Mouse (Mus musculus): ENCODE measurements around the gene Rplp2. TPM values are rescaled to one million over a fixed set of nuclear protein-coding genes. Genes with fewer than 3 reads are reported as not detected.

Rplp2 gene
- polyA plus RNA-seq, 1 experiment, result 2,328 TPM

DNA sequence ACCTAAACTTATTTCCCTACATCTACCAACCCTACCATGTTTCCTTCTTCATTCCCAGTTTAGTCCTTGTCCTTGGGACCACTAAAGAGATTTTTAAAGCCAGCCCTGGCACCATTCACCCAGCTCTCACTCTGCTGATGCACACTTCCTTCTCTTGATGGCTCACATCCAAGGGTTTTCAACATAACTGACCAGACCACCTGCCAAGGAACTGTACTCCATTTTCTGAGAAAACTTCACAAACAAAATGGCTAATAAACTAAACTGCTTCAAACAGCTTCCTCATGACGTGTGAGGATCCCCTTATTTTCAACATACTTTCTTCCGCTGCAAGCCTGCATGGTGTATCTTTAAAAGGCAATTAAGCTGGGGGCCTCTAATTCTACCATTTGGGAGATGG lies 6.5 kb downstream of the Rplp2 start:
- Histone ChIP-seq H3K27me3 (ENCODE audit: control insufficient read depth, insufficient read depth, low read length, poor library complexity, severe bottlenecking) (no peaks in the 10 kb centered on the region), H3K9ac (ENCODE audit: low read depth, poor library complexity, severe bottlenecking) (no peak overlapping the region), H3K9me3 (replicated peaks; ENCODE audit: control insufficient read depth, insufficient read depth, low read length, poor library complexity, severe bottlenecking) (no peaks in the 10 kb centered on the region), H3K27ac (ENCODE audit: insufficient read depth, low read length) (no peak overlapping the region), H3K36me3 (ENCODE audit: control insufficient read depth, insufficient read depth, low read length, poor library complexity, severe bottlenecking) (peaks cover 34% of the 10 kb centered on the region), H3K4me1 (ENCODE audit: control insufficient read depth, insufficient read depth, low read length) (peaks cover 1% of the 10 kb centered on the region), H3K4me3 (ENCODE audit: low read depth, low read length) (no peak overlapping the region)
- TF ChIP-seq CTCF (IDR thresholded peaks at IDR 0.05; ENCODE audit: low read depth, low read length), result no peak

DNA sequence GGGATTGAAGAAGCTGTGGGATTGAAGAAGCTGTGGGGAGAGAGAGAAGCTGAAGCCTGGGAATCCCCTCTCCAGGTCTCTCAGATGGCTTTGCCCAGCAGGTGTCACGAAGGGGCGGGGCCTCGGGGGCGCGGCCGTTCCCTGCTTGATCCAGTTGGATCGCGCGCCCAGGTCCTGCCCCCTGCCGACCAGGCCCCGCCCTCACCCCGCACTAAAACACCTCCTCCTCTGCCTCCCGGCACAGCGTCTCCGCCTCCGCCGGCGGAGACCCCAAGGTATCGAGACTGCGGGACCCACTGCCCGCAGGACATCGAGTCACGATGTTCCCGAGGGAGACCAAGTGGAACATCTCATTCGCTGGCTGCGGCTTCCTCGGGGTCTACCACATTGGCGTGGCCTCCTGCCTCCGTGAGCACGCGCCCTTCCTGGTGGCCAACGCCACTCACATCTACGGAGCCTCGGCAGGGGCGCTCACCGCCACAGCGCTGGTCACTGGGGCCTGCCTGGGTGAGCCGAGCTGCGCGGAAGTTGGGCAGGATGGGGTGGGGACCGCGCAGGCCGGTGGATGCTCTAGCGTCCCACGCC lies 7.9 kb downstream of the Rplp2 start, which contains the start of gene Pnpla2:
TSS of gene Pnpla2 (plus strand) at position 232 of the 585 bp plus-strand sequence.
- Histone ChIP-seq H3K27me3 (ENCODE audit: control insufficient read depth, insufficient read depth, low read length, poor library complexity, severe bottlenecking) (no peaks in the 10 kb centered on the region), H3K36me3 (ENCODE audit: control insufficient read depth, insufficient read depth, low read length, poor library complexity, severe bottlenecking) (peaks cover 20% of the 10 kb centered on the region), H3K4me1 (ENCODE audit: control insufficient read depth, insufficient read depth, low read length) (no peaks in the 10 kb centered on the region), H3K9me3 (replicated peaks; ENCODE audit: control insufficient read depth, insufficient read depth, low read length, poor library complexity, severe bottlenecking) (no peaks in the 10 kb centered on the region), H3K4me3 (ENCODE audit: low read depth, low read length) (peak within 1 kb of the TSS; percentile 88), H3K27ac (ENCODE audit: insufficient read depth, low read length) (no peak within 1 kb of the TSS), H3K9ac (ENCODE audit: low read depth, poor library complexity, severe bottlenecking) (peak within 1 kb of the TSS; percentile 59)
- peak; percentile 99 for TF ChIP-seq POLR2A (IDR thresholded peaks at IDR 0.05; ENCODE audit: insufficient read depth, low read length)
- no peak for TF ChIP-seq CTCF (IDR thresholded peaks at IDR 0.05; ENCODE audit: low read depth, low read length)

DNA sequence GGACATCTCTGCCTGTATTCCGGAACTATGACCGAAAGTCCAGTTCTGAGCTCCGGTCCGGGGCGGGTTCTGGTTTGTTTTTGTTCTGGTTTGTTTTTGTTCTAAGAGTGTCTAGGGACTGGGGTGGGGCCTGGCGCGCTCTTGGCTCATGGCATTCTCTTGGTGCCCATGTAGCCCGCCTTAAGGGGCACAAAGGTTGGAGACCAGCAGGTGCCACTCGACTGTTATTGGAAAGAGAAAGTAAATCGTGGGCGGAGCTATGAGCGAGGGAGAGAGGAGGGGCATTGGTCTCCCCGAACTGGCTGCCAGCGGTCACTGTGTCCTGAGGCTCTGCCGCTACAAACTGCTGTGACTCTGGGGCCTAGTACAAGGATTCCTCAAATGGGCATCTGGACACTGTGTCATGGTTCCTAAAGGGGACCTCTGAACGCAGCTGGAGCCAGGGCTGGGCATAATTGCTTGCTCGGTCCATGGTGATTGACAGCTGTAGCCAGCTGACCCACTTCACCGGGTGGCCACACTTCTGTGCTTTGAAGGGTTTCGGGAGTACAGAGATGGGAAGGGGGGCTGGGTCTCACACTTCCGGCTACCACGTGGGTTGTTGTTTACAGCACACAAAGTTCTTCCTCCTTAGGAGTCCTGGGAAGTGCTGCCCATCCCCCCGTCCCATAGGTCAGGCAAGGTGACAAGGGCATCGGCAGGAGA lies 8.6 kb downstream of the Rplp2 start:
- H3K4me1 ChIP-seq (ENCODE audit: control insufficient read depth, insufficient read depth, low read length), result no peaks in the 10 kb centered on the region
- no peak overlapping the region for H3K27ac ChIP-seq (ENCODE audit: insufficient read depth, low read length)
- no peaks in the 10 kb centered on the region for H3K27me3 ChIP-seq (ENCODE audit: control insufficient read depth, insufficient read depth, low read length, poor library complexity, severe bottlenecking)
- H3K4me3 ChIP-seq (ENCODE audit: low read depth, low read length), result peak overlapping the region; percentile 88
- TF ChIP-seq EP300 (IDR thresholded peaks at IDR 0.05; ENCODE audit: insufficient read depth, low read depth, low read length) (no peak), CTCF (IDR thresholded peaks at IDR 0.05; ENCODE audit: low read depth, low read length) (no peak), POLR2A (IDR thresholded peaks at IDR 0.05; ENCODE audit: insufficient read depth, low read length) (no peak)
- H3K9me3 ChIP-seq (replicated peaks; ENCODE audit: control insufficient read depth, insufficient read depth, low read length, poor library complexity, severe bottlenecking), result no peaks in the 10 kb centered on the region
- peaks cover 13% of the 10 kb centered on the region for H3K36me3 ChIP-seq (ENCODE audit: control insufficient read depth, insufficient read depth, low read length, poor library complexity, severe bottlenecking)
- H3K9ac ChIP-seq (ENCODE audit: low read depth, poor library complexity, severe bottlenecking), result peak overlapping the region; percentile 59

DNA sequence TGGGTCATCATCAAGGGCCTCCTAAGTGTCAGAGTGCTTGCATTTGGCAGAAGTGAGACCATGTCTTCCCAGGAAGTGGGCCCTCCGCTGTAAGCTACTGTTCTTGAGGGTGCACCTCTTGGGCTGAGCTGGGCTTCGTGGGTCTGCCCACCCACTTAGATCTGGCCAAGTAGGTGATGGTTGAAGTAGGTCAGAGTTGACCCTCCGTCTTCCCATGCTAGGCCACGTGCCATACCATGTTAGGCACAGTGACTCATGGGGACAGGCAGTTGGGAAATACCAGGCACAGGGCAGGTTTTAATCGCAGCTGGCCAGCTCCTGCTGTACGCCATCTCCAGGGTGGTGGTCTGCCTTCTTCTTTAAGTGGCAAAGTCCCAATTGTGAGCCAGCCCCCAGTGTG lies 9.6 kb downstream of the Rplp2 start:
- H3K9ac ChIP-seq (ENCODE audit: low read depth, poor library complexity, severe bottlenecking), result no peak overlapping the region
- no peaks in the 10 kb centered on the region for H3K27me3 ChIP-seq (ENCODE audit: control insufficient read depth, insufficient read depth, low read length, poor library complexity, severe bottlenecking)
- TF ChIP-seq CTCF (IDR thresholded peaks at IDR 0.05; ENCODE audit: low read depth, low read length), result no peak
- no peak for TF ChIP-seq EP300 (IDR thresholded peaks at IDR 0.05; ENCODE audit: insufficient read depth, low read depth, low read length)
- TF ChIP-seq POLR2A (IDR thresholded peaks at IDR 0.05; ENCODE audit: insufficient read depth, low read length), result no peak
- H3K4me3 ChIP-seq (ENCODE audit: low read depth, low read length), result no peak overlapping the region
- no peak overlapping the region for H3K27ac ChIP-seq (ENCODE audit: insufficient read depth, low read length)
- no peaks in the 10 kb centered on the region for H3K4me1 ChIP-seq (ENCODE audit: control insufficient read depth, insufficient read depth, low read length)
- peaks cover 3% of the 10 kb centered on the region; the same call in 1 of the 2 replicates for H3K36me3 ChIP-seq (ENCODE audit: control insufficient read depth, insufficient read depth, low read length, poor library complexity, severe bottlenecking)
- H3K9me3 ChIP-seq (replicated peaks; ENCODE audit: control insufficient read depth, insufficient read depth, low read length, poor library complexity, severe bottlenecking), result no peaks in the 10 kb centered on the region

DNA sequence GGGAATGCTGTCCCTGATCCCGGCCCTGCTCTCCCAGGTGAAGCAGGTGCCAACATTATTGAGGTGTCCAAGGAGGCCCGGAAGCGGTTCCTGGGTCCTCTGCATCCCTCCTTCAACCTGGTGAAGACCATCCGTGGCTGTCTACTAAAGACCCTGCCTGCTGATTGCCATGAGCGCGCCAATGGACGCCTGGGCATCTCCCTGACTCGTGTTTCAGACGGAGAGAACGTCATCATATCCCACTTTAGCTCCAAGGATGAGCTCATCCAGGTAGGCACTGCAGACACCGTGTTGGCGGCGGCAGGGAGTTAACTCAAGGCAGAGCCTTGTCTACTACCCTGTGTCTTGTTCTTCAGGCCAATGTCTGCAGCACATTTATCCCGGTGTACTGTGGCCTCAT lies 10.1 kb downstream of the Rplp2 start:
- TF ChIP-seq POLR2A (IDR thresholded peaks at IDR 0.05; ENCODE audit: insufficient read depth, low read length), result no peak
- TF ChIP-seq CTCF (IDR thresholded peaks at IDR 0.05; ENCODE audit: low read depth, low read length), result no peak
- no peak for TF ChIP-seq EP300 (IDR thresholded peaks at IDR 0.05; ENCODE audit: insufficient read depth, low read depth, low read length)

DNA sequence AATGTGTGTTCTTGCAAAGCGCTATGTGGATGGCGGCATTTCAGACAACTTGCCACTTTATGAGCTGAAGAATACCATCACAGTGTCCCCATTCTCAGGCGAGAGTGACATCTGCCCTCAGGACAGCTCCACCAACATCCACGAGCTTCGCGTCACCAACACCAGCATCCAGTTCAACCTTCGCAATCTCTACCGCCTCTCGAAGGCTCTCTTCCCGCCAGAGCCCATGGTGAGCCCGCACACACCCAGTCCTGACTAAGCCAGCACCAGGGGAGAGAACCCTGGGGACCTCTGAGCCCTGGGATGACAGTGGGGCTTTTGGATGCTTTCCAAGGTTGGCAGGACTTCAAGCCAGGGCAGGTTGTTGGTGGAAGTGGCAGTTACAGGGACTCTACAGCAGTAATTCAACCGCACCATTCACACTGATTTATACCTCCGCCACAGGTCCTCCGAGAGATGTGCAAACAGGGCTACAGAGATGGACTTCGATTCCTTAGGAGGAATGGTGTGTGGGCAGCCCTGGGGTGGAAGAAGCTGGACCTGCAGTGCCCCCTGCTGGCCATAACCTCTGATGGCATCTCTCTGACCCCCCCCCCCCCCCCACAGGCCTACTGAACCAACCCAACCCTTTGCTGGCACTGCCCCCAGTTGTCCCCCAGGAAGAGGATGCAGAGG lies 11.0 kb downstream of the Rplp2 start:
- Histone ChIP-seq H3K9me3 (replicated peaks; ENCODE audit: control insufficient read depth, insufficient read depth, low read length, poor library complexity, severe bottlenecking) (no peaks in the 10 kb centered on the region), H3K27me3 (ENCODE audit: control insufficient read depth, insufficient read depth, low read length, poor library complexity, severe bottlenecking) (no peaks in the 10 kb centered on the region), H3K4me1 (ENCODE audit: control insufficient read depth, insufficient read depth, low read length) (no peaks in the 10 kb centered on the region), H3K9ac (ENCODE audit: low read depth, poor library complexity, severe bottlenecking) (no peak overlapping the region), H3K27ac (ENCODE audit: insufficient read depth, low read length) (no peak overlapping the region), H3K4me3 (ENCODE audit: low read depth, low read length) (no peak overlapping the region), H3K36me3 (ENCODE audit: control insufficient read depth, insufficient read depth, low read length, poor library complexity, severe bottlenecking) (no peaks in the 10 kb centered on the region)
- no peak for TF ChIP-seq EP300 (IDR thresholded peaks at IDR 0.05; ENCODE audit: insufficient read depth, low read depth, low read length)
- TF ChIP-seq CTCF (IDR thresholded peaks at IDR 0.05; ENCODE audit: low read depth, low read length), result peak; percentile 70
- TF ChIP-seq POLR2A (IDR thresholded peaks at IDR 0.05; ENCODE audit: insufficient read depth, low read length), result no peak

More for the DNA sequence above, 10.1 kb downstream of the Rplp2 start:
- Histone ChIP-seq H3K9me3 (replicated peaks; ENCODE audit: control insufficient read depth, insufficient read depth, low read length, poor library complexity, severe bottlenecking) (no peaks in the 10 kb centered on the region), H3K9ac (ENCODE audit: low read depth, poor library complexity, severe bottlenecking) (no peak overlapping the region), H3K27ac (ENCODE audit: insufficient read depth, low read length) (no peak overlapping the region), H3K27me3 (ENCODE audit: control insufficient read depth, insufficient read depth, low read length, poor library complexity, severe bottlenecking) (no peaks in the 10 kb centered on the region), H3K4me3 (ENCODE audit: low read depth, low read length) (no peak overlapping the region), H3K36me3 (ENCODE audit: control insufficient read depth, insufficient read depth, low read length, poor library complexity, severe bottlenecking) (no peaks in the 10 kb centered on the region), H3K4me1 (ENCODE audit: control insufficient read depth, insufficient read depth, low read length) (no peaks in the 10 kb centered on the region)
